Mouse (Mus musculus): Measurements from ENCODE around the gene Immp2l.
"Not testable (repeated sequence)": the region's sequence is repeated elsewhere in the genome, so short reads cannot be mapped to it uniquely, and the experiment has no call there.

The Immp2l gene

DNA sequence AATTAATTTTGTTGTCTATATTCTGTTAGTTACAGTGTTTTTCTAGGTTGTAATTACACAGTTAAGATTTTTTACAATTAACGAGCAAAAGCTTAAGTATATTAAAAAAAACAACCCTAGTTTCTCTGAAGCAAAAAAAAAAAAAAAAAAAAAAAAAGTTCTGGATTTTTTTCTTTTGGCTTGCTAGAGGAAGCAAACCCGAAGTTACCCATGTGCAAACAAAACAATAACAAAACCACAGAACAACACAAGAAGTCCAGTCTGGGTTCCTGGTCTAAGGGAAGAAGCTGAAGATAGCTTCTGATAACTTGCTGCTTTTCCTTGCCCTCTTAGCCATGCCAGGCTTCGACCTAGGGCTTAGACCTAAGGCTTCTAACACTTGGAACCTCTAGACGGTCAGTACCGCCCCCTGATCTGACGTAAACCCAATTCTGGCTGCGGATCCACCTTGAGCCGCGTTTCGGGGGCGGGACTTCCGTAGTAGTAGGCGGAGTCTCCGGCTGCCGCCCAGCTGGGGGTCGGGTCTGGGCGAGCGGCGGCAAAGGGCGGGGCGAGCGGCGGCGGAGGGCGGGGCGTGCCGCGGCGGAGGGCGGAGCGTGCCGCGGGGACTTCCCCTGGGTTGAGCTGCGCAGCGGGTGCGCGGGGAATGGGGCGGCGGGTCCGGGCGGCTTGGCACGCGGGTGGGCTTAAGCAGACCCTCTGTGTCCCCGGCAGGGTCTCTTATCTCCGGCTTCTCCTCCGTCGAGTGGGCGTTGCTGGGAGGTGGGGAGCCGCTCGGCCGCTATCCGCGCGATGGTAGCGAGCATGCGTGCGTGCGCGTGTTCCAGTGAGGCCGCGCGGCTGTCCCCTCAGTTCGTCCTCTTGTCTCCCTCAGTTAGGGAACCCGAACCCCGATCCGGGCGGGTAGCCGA lies at the start of gene Immp2l:
TSS of gene Immp2l (plus strand) at position 580 of the 911 bp plus-strand sequence.
- peak; percentile 96 to 97 for DNase-seq

DNA sequence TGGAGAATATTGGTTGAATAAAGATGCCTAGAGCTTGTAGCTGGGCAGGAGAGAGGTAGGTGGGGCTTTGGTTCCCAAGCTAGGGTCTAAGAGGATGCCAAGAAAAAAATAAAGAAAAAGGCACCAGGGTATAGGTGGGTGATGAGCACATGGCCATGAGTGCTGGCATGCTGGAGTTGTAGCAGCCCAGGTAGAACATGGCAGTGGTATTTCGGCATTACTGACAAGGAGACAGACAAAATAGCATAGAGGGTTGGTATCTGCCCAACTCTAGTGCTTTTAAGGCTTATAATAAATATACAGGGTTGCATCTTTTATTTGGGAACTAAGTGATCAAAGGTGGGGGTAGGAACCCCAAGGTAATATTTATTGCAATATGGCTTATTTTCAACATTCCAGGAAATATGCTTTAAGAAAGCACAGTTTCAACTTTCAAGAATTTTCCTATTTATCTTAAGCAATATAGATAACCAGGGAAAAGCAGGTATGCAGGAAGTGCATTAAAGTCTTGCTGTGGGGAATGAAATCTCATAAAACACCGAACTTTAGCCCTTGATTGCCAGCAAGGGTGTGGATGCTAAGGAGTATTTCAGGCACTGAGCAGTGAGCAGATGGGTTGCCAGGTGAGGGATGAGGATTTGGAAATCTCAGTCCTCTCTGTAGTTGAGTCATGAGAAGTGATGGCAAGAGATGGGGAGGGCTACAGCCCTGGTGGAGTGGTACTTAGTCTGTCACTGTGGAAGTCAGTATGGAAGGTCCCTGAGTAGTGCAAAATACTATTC lies 45.0 kb upstream of the Immp2l start:
- peak in 1 of 2 experiments; percentile 15 for DNase-seq

DNA sequence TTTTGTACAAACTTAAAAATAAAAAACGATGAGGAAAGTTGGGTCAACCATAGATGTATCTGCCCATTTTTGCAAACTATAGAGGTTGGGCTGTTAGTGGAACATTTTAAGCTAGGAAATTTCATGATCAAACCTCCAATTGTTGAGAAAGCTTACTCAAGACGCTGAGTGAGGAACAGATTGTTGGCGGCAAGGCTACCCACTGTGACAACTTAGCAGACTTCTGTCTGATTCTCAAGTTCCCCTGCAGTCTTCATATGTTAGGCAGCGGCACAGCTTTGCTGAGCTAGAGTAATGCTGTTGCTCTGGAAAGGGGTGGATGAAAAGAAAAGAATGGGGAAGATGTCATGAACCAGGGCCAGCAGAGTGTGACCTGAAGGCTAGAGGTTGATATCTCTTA lies 44.2 kb upstream of the Immp2l start:
- DNase-seq = peak; percentile 39 to 49

DNA sequence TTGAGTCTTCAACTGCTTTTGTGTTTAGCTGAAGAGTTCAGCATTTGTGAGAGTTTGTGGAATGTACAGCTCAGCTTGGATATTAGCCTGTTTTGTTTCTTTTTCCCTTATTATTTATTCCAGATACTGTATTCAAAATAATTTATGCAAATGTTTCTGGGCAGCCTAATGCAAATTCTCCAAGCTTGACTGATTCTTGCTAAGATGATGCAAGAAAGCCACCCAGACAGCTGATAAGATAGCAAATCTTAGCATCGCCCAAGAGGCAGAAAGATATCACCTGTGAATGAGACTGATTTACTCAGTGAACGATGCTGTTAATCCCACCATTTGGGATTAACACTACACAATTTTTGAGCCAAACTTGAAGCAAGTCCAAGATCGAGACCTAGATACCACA lies 43.7 kb upstream of the Immp2l start:
- DNase-seq = no peak

DNA sequence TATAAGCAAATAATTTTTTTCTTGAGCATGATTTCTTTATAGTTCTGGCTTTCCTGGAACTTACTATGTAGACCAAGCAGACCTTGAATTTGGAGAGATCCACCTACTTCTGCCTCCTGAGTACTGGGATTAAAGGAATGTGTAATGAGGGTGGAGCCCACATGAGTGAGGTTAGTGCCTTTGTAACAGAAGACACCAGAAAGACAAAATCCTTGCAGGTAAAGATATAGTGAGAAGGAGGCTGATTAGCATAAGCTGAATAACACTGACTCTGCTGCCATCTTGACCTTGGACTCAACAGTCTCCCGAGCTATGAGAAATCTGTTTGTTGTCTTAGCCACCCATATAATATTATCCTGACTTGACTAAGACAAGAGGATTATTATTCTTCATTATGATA lies 40.9 kb upstream of the Immp2l start:
- DNase-seq = no peak

DNA sequence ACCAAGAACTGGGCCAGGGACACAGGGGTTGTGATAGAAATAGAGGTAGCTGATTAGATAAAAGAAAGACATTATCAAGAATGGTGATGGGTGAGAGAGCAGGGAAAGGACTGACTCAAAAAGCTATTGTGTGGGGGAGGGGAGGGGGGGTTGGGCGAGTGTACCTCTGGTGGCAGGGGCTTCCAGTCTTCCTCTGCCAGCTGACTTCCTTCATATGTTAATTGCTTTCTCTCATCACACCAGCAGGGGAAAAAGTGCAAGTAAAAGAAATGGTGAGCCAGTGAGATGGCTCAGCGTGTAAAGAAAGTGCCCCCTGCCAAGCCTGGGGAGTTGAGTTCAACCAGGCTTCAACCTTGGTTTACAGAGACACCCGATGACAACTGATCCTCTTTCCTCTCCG lies 39.2 kb upstream of the Immp2l start:
- DNase-seq = no peak

DNA sequence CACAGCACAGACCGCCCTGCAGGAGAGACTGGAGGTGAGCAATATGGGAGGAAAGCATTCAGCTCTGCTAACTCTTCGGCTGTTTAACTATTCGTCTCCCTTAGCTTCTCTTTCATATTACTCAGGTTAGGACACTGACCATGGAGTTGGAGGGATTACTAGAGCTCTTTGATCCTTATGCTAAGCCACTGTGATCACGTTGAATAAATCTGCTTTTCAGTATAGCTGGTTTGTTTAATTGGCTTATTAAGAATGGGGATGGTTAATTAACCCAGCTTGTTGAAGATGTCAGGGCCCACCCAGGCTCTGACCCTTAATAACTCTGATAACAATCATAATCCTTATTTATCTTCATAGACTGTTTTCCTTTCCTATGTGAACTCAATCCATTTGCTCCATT lies 38.1 kb upstream of the Immp2l start:
- no peak for DNase-seq

DNA sequence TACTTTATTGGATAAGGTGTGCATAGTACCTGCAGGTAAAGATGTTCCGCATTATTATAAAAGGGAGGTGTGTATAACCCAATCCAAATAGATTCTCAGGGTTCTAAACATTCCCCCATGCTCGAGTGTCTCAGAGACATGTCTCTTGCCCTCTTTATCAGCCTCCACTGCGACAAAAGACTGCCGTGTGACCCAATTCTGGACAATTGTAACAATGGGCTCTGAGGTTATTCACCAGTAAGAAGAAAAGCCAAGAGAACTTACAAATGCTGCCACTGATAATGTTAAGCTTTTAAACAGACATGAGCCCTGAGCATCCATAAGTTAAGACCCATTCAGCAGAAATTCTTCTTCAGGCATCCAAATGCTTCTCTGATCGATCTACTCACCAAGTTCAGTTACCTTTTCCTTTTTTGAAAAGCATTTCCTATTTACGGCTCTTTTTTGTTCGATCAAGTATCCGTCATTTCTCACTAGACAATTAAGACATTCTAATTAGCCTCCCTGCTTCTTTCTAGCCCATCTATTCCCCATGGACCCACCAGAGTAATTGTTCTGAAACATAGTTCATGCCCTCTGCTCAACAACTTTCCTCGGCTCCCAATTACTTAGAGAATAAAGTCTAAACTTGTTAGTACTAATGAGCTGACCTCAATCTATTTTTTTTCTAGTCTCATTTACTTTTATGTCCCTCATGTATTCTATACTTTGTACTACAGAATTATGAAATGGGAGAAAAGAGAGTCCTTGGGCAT lies 35.4 kb upstream of the Immp2l start:
- no peak for DNase-seq

DNA sequence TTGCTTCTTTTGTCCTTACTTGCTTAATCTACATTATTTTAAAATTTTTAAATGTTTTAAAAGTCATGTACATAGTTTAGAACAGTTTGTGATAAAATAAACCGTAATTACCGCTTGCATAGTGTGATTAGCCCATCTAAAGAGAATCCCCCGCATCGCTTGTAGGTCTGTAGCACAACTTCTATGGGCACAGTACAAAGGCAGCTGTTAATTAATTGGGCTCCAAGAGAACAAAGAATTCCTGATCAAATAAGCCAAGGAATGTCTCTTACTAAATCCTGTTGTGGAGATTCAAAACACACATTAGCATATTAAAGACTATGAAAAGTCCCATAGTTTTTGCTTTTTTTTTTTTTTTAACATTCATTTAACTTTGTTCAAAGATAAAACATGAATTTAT lies 32.2 kb upstream of the Immp2l start:
- no peak for DNase-seq

DNA sequence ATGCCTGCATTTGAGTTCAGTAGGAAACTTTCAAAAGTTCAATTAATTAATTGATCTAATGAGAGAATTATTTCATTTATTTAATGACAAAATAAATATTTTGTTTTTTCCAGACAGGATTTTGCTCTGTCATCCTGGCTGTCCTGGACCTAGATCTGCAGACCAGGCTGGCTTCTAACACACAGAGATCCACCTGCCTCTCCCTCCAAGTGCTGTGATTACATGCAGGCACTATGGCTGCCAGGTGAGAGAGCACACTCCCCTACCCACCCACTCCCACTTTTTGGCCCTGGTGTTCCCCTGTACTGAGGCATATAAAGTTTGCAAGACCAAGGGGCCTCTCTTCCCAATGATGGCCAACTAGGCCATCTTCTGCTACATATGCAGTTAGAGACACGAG lies 31.7 kb upstream of the Immp2l start:
- DNase-seq = not testable (repeated sequence)

DNA sequence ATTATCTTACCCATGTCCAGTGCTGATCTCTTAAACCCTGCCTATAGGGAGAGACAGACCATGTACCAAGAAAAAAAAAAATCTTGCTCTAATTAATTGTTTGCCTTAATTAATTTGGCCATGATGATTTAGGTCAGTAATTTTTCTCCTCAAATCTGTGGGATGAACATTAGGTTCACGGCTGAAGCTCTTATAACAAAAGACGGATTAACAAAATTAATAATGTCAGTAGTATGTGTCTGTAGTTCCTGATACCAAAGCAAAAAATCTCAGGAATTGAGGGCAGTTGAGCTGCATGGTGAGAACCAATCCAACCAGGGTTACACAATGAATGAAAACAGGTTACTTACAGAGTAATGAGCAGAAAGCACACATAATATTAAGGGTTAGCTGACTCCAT lies 29.0 kb upstream of the Immp2l start:
- DNase-seq = no peak

DNA sequence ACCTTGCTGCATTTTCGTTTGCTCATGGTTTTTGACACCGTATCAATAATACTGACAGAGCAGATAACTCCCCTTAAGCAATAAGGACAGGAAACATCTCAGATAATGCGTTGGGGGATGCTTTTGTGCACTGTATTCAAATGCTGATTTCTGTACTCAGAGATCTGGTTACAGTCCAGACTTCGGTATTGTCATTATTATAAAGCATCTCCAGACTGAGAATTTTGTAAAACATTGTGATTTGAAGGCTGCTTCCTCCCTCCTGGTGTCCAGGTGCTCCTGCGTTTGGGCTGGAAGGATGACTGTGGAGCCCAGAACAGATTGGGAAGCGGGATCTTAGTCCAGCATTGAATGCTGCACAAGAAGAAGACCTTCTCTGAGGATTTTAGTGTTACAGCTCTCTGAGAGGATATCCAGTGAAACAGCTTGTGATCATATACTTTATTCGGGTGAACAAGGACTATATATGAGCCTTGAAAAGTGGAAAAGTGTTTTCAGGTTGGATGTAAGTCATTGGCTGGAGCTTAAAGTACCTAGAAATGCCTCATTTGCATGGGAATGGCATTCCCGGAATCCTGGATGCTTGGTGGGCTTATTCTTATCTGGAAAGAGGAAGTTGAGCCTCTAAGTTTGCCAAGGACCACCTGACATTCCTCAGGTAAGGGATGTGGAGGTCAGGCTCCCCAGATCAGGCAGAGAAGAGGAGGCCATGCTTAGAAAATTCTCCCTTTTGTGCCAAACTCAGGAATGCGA lies 28.1 kb upstream of the Immp2l start:
- no peak for DNase-seq

DNA sequence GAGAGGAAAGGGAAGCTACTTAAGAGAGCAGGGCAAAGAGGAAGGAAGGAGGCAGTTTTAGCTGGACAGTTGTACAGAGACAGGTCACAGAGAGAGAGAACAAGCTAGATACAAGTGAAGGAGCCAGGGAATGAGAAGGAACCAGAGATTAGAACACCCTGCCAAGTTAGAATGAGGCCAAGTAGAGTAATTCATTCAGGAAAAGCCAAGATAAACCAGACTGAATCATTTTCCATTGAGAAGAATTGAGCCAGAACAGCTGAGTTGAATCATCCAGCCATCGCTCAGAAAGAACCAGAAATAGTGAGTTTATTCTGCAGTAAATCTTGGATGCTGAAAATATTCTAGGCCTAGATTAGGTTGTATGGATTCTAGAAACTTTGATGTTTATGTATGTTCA lies 1.4 kb upstream of the Immp2l start:
- no peak for DNase-seq

DNA sequence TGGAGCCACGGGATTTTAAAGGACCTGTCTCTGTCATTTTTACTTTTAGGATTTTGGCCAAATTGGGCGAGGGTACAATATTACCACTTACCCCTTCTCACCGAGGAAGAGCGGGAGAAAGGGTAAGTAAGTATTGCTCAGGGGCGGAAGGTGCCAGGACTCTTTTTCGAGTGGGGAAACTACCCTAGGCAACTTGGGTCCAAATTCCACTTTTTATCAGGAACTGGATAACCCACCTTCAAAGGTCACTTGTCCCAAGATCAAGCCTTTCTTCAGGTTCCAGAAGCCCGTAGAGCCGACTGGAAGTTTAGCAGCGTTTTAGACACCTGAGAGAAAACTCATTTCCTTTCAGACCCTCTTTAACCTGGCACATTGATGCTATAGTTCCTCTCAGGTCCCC lies 622 bp downstream of the Immp2l start:
- no peak for DNase-seq

DNA sequence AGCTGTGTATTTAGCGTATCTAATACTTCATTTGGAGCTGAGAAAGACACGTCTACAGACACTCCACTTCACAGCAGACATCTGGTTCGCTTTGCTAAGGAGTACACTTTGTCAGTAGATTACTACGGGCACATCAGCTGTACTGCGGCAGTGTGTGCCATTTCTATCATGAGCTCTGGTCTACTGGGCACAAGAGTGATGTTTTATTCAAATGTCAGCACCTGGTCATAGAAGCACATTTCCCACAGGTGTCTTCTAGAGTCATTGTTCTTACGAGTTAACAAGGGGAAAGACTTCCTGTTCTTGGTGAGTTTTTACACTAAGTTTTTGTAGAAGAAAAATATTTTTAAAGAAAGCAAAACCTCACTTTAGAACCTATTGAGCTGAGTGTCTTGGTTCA lies 3.6 kb downstream of the Immp2l start:
- DNase-seq = no peak

DNA sequence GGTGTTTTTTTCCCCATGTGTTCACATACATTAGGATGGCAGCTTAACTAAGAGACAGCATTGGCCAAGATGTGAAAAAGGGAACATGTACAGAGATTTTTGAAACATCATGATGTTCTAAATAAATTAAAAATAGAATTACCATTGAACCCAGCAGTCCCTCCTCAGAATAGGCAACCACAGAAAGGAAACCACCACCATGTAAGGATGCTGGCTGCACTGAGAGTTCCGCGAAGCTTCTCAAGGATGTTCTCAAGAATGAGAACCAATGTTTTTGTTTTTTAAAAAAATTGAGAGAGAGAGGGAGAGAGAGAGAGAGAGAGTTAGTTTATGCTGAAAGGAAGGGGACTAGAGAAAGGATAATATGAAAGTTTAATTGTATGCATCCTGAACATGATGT lies 7.2 kb downstream of the Immp2l start:
- no peak for DNase-seq

DNA sequence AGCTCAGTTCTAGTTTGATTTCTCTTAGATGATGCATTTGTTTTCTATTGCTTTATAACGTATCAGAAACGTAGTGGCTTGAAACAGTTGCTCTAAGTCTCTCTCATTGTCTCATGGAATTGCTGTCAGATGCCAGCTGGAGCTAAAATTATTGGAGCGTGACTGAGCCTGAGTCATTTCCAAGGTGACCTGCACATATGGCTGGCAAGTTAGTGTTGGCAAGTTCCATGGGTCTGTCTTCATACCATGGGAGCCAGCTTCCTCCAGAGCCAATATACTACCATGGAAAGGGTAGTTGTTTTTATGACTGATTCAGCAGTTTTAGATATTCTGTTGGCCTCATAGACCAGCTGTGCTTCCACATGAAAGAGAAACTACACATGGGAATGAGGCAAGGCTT lies 9.3 kb downstream of the Immp2l start:
- peak; percentile 85 to 90 for DNase-seq

DNA sequence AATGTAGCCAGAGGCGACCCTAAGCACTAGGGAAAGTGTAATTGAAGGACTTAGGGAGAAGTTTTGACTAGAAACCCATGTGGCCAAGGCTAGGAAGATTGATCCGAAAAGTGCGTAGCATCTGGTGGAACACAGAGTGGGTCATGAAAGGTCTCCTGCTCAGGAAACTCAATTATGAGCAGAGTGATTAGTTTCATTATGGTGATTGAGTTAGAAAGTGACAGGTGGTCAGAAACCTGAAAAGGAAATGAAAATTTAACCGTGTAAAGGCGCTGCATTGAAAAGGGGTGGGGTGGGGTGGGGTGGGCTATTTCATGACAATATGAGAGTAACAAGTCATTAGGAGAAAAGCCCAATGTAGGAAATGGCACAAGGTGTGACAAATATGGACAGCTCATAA lies 15.9 kb downstream of the Immp2l start:
- DNase-seq = no peak

DNA sequence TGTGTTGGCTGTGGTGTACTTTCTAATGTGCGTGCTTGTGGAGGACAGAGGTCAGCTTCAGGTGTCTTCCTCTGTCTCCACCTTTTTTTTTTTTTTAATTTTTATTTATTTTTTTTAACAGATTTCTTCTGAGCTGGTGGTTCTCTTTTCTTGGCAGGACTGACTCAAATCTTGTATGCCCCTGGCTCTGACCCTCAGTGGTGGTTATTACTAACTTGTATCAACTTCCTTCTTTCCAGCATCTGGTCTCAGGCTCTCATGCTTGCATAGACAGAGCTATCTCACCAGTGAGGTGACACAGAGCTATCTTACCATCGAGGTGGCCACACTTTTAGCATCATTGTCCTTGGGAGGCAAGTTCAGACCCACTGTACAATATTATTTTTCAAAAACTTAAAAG lies 17.8 kb downstream of the Immp2l start:
- no peak for DNase-seq

DNA sequence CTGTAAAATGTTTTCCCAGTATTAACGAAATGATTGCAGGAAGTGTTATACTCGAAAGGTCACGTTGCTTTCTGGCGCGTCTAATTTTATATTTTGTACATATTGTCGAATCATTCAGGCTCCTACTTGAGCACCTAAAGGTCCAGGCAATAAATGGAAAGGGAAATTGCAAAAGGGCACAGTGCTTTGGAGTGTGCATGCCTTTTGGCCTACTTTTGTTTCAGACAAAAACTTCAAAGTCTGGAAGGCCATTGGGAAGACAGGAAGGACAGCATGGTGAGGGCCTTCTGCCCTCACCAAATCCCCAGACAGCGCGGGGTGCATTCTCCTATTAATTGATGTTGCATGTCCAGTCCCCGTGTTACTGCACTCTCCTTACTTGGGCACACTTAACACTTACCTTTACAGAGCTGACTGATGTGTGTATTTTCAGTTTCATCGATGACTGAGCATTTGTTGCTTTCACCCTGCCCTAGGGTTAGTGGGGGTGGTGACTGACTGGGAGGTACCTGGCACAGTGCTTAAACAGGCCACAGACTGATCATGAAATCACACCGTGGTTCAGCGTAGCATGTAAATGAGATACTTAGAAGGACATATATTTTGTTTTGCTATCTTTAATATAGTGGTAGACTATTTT lies 20.7 kb downstream of the Immp2l start:
- no peak for DNase-seq

DNA sequence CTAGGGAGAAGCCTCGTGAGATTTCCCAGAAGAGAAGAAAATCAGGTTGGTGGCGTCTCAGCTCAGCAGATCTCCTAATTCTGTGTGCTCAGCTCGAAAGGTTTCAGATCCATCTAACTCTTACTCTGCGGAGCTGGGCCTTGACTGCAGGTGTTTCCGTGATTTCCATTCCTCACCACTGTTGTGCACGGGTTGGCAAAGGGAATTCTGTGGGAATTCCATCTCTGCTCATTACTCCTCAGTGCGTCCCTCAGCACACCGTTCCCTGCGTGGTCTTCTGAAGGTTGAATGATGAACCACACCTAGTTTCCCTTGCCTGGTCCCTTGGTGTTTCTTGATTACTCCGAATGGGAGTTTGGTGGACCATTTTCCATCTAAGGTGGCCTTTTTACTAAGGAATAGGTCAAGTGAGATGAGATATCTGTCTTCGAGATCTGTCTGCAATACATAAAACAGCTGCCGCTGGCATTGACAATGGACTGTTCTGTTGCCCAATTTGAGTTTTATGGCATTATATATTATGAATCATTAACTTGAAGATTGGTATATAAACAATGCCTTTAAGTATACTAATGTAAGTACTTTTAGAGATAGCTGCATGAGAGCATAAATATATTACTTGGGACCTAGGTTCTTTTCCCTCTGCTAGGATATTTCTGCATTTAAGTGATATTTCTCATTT lies 23.3 kb downstream of the Immp2l start:
- no peak for DNase-seq

DNA sequence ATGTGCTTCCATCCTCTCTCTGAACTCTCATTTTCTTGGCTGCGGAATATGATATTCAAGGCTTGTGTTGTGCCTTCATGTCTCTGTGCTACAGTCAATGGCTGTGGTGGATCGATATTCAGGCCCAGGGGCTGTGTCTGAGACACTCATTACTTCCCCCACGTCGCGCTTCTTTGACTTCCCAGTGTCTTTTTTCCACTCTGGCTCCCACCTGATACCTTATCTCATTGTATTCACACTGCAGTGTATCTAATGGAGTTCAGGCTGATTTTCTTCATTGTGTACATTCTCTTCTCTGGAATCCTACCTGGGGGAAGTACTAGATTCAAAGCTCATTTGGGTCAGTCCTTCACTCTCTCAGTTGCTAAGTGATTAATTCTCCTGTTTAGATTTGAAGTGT lies 27.1 kb downstream of the Immp2l start:
- no peak for DNase-seq
